Mouse (Mus musculus) monocyte, adult 2 months (primary cell): Measurements from ENCODE around the gene Fnbp4.
"Not testable (repeated sequence)": the region's sequence is repeated elsewhere in the genome, so short reads cannot be mapped to it uniquely, and the experiment has no call there.

ENCODE experiments used
- DNase-seq, 2 experiments: peaks; one replicate each; pipeline ENCODE4 v3.0.0; 2022; ENCODE audit warnings: low spot score in 2 of 2, low read depth in 1 of 2

Fnbp4 gene

DNA sequence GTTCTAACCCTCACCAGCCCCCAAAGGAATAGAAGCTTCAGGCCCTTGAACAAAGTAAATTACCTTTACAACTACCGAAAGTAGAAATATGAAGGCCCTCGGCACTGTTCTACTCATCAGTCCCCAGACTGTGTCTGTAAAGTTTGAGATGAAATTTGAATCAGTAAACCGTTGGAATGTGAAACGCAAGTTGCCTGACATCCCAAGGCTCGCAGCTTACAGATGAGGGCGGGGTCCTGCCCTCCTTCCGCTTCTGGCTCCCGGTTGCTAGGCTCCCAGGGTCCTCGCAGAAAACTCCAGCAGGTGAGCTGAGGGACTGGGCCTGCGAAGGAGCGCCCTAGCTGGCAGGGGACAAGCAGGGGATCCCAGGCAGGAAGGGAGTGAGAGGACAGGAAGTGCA, 37.3 kb downstream of the Fnbp4 start, which contains the start of gene Agbl2:
TSS of gene Agbl2 (plus strand) at position 270 of the 400 bp plus-strand sequence.
- no peak for DNase-seq

GRCm38 (mm10) chr2:90782901-90783486, 37.8 kb downstream of the Fnbp4 start:
- DNase-seq = no peak

GRCm38 (mm10) chr2:90788126-90788525, 43.0 kb downstream of the Fnbp4 start:
- DNase-seq = no peak

GRCm38 (mm10) chr2:90808241-90809126, 63.3 kb downstream of the Fnbp4 start:
- DNase-seq = no peak

- no peak for DNase-seq
Observed at GRCm38 (mm10) chr2:90810751-90811150, 65.6 kb downstream of the Fnbp4 start.

DNA sequence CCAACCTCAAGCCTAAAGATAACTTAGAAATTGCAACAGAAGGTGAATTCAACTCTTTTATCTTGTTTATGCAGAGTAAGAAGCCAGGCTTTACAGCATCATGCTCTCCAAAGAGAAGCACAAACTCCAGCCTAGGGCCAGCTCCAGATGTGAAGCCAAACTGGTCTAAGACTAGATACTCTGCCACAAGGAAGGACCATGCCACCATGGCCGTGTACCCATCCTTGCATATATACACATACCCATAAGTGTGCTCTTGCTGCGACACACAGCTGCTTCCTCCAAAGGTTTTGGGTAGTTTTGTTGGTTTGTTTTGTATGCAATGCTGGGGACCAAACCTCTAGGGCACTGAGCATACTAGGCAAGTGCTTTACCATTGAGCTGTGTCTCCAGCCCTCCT, 70.1 kb downstream of the Fnbp4 start:
- no peak for DNase-seq

DNA sequence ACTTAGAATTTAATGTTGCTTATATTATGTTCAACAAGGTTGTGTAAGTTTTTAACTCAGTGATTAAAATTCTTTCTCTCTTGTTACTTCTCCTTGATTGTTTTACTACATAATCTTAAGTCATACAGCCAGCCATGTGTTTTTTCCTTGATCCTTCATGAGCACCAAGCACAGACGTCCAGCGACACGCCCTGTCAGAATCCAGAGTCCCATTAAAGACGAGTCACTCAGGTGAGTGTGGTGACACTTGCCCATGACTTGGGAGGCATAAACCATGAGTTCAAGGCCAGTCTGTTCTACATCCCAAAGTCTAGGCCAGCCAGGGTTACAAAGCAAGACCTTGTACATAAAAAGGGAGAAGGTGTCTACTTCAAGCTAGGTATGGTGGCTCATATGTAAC, 71.0 kb downstream of the Fnbp4 start:
- no peak for DNase-seq

- DNase-seq = no peak
Observed at GRCm38 (mm10) chr2:90818710-90819109, 73.5 kb downstream of the Fnbp4 start.

- DNase-seq = no peak
Observed at GRCm38 (mm10) chr2:90820894-90821293, 75.7 kb downstream of the Fnbp4 start.

GRCm38 (mm10) chr2:90822978-90823377, 77.8 kb downstream of the Fnbp4 start:
- no peak for DNase-seq

- no peak for DNase-seq
Observed at GRCm38 (mm10) chr2:90823781-90824180, 78.6 kb downstream of the Fnbp4 start.

DNA sequence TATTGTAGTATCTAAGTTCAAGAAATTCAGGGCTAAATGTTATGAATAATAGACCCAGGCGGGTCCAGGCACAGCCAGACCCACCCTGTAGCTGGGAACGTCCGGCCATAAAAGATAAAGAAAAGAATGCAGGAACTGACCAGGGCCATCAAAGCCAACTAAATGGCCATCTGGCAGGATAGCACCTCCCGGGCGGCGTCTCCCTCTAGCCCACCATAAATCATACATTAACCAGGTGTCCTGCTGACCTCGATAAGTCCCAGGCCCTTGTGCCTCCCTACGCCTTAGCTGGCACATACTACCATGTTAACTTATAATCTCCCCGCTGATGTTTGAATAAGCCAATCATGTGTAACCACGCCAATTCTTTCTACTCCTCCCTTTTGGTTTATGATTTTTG, 79.4 kb downstream of the Fnbp4 start:
- not testable (repeated sequence) for DNase-seq

DNA sequence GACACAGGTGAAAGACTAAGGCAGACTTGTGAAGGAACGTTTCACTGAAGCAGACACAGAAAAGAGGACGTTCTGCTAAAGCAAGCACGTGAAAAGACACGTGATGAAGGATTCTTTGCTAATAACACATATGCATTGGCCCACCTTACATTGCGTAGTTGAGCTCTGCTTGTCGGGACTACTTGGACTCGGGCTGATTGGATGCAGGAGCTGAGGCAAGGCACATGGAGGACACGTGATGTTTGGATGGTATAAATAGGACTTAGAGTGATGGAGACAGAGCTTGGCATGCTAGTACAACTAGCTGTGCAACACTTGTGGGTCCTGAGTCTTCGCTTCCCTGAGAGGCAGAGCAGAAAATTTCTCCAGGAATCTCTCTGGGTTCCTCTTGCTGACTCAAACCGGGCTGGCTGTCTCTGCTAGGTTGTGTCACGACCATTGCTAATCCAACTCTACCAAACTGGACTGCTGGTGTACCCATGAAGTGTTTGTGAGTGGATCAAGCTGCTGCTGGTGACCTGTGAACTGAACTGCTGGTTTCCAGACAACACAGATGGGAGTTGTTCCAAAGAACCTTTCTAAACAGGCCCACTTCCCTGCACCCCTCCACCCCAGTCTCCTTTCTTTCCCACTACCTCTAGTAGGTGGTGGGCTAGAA, 80.5 kb downstream of the Fnbp4 start:
- no peak for DNase-seq

DNA sequence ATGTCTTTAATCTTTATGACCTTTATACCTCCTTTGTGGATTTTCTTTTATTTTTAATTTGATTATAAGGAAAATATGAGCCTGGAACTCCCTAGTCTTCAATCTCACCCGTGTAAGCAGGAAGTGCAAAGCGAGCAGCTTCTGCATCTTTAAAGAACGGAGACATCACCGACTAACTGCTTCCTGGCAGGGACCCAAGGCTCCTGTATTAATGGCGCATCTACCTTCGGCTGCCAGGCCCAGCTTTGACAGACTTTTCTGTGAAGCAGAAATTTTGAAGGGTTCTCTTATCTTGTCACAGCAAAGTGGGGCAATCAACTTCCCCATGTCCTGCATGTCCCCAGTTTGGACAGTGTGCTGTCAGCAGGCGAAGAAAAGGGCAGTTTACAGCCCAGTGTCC, 83.6 kb downstream of the Fnbp4 start:
- no peak for DNase-seq
